Mouse (Mus musculus) small intestine, adult 2 months (tissue): ENCODE data around the gene Espn.

Experiments used
- CTCF ChIP-seq: fragments of 200-500 bp; IDR thresholded peaks from 2 replicates; pipeline ENCODE4 v1.5.1; 2012; ENCODE audit warnings: low read depth, mild to moderate bottlenecking, control low read depth, inconsistent platforms, low read length, moderate library complexity, mixed read lengths; ENCODE audit not compliant: insufficient replicate concordance, insufficient read length; ENCODE audit errors: extremely low read depth
- POLR2A ChIP-seq: fragments of 200-500 bp; IDR thresholded peaks from 2 replicates; pipeline ENCODE4 v1.6.1; 2012; ENCODE audit warnings: low read depth, mild to moderate bottlenecking, control low read depth, inconsistent platforms, low read length, moderate library complexity

GRCm38 (mm10) chr4:152141521-152142135 lies 10.5 kb downstream of the Espn start:
- TF ChIP-seq POLR2A = no peak
- no peak for TF ChIP-seq CTCF
